Comparison of ENCODE assay signal across 7 mouse cellular contexts in genomic region chr7:24638026-24638856, GRCm38 (mm10). TPM values are rescaled to one million over a fixed set of nuclear protein-coding genes. Genes with fewer than 3 reads are reported as not detected.
DNase-seq lines count a peak whose midpoint lies in the region; ATAC-seq and TF ChIP-seq lines count a peak whose summit lies in the region.

No protein-coding gene starts in this region.

- ATAC-seq in CD4-positive, CD25-positive, alpha-beta regulatory T cell, adult 4 months = peak; percentile 71
- peak; percentile 22; the same call in 1 of the 2 replicates for ATAC-seq in kidney, postnatal 0 days (replicated peaks; ENCODE audit: low FRiP score, low read depth)

- peak overlapping the region; percentile 15 for H3K4me3 ChIP-seq in embryonic fibroblast, embryonic 13.5 days (ENCODE audit: insufficient read depth, low read length)
- H3K4me3 ChIP-seq in kidney, postnatal 0 days (replicated peaks; ENCODE audit: low read depth, low read length) = peak overlapping the region; percentile 36
- H3K4me3 ChIP-seq in midbrain, embryonic 10.5 days = peak overlapping the region; percentile 52

- 3% methylated on average over 35 of the region's 35 CpGs for WGBS in kidney, postnatal 0 days
- WGBS in midbrain, embryonic 10.5 days = 3% methylated on average over 35 of the region's 35 CpGs

- H3K9me3 ChIP-seq in kidney, postnatal 0 days (replicated peaks; ENCODE audit: low read length) = no peaks in the 10 kb centered on the region
- no peaks in the 10 kb centered on the region for H3K9me3 ChIP-seq in midbrain, embryonic 10.5 days (replicated peaks)

- TF ChIP-seq POLR2A in embryonic fibroblast, embryonic 13.5 days (IDR thresholded peaks at IDR 0.05; ENCODE audit: low read depth, low read length) = no peak

- H3K36me3 ChIP-seq in kidney, postnatal 0 days (ENCODE audit: insufficient read depth, low read length) = no peaks in the 10 kb centered on the region
- no peaks in the 10 kb centered on the region for H3K36me3 ChIP-seq in midbrain, embryonic 10.5 days

- H3K27me3 ChIP-seq in kidney, postnatal 0 days (ENCODE audit: insufficient read depth, low read length) = peaks cover 17% of the 10 kb centered on the region
- H3K27me3 ChIP-seq in midbrain, embryonic 10.5 days (ENCODE audit: low read depth, poor library complexity, severe bottlenecking) = peaks cover 80% of the 10 kb centered on the region

- H3K27ac ChIP-seq in embryonic fibroblast, embryonic 13.5 days (ENCODE audit: insufficient read depth, low read length) = no peak overlapping the region
- no peak overlapping the region for H3K27ac ChIP-seq in kidney, postnatal 0 days
- no peak overlapping the region for H3K27ac ChIP-seq in midbrain, embryonic 10.5 days (replicated peaks)

- no peaks in the 10 kb centered on the region for H3K4me1 ChIP-seq in embryonic fibroblast, embryonic 13.5 days (ENCODE audit: control insufficient read depth, insufficient read depth, low read length)
- no peaks in the 10 kb centered on the region; the same call in 1 of the 2 replicates for H3K4me1 ChIP-seq in kidney, postnatal 0 days (replicated peaks; ENCODE audit: insufficient read depth, low read length)
- peaks cover 28% of the 10 kb centered on the region for H3K4me1 ChIP-seq in midbrain, embryonic 10.5 days

- H3K9ac ChIP-seq in kidney, postnatal 0 days (ENCODE audit: low read depth, low read length) = no peak overlapping the region

- H3K4me2 ChIP-seq in kidney, postnatal 0 days (ENCODE audit: low read length) = peak overlapping the region; percentile 75

- TF ChIP-seq CTCF in embryonic fibroblast, embryonic 13.5 days (IDR thresholded peaks at IDR 0.05; ENCODE audit: borderline replicate concordance, insufficient read depth, low read length) = no peak
- TF ChIP-seq CTCF in kidney, postnatal 0 days (IDR thresholded peaks at IDR 0.05; ENCODE audit: low read depth) = no peak

- peak; percentile 62 for DNase-seq in CD4-positive helper T cell, adult 2 months (ENCODE audit: low read depth, low spot score)
- DNase-seq in kidney, postnatal 0 days (ENCODE audit: low spot score) = peak; percentile 44
- DNase-seq in midbrain, embryonic 10.5 days (ENCODE audit: low spot score) = no peak
- DNase-seq in frontal cortex, postnatal 25 days (ENCODE audit: low spot score in 2 of 2) = no peak
- DNase-seq in layer of hippocampus, adult 11-12 months (ENCODE audit: low spot score) = no peak

RNA-seq across cellular contexts. Expression of gene Lypd3, which starts 1.9 kb away (rescaled TPM):
- not detected for polyA plus RNA-seq in CD4-positive, CD25-positive, alpha-beta regulatory T cell, adult 4 months (2017; shearing (Covaris generic))
- polyA plus RNA-seq in embryonic fibroblast, embryonic 13.5 days (2011; ENCODE audit: insufficient read length, low read depth, missing spikeins) = not detected in 2 replicates
- polyA plus RNA-seq in kidney, postnatal 0 days (2015; fragmentation: Nextera tagmentation; extraction: Ambion mirVana) = 0.68 and 0.88 TPM in 2 replicates
- polyA plus RNA-seq in midbrain, embryonic 10.5 days (2016; fragmentation: Nextera tagmentation; extraction: Ambion mirVana) = 0.32 and 0.36 TPM in 2 replicates

RNA-seq across cellular contexts. Expression of gene Phldb3, which starts 27.7 kb away (rescaled TPM):
- under 1 TPM in 1 of 2 experiments, not detected in 1; 0.90 TPM for polyA plus RNA-seq in CD4-positive, CD25-positive, alpha-beta regulatory T cell, adult 4 months (2017; shearing (Covaris generic))
- polyA plus RNA-seq in embryonic fibroblast, embryonic 13.5 days (2011; ENCODE audit: insufficient read length, low read depth, missing spikeins) = 0.76 and 0.97 TPM in 2 replicates
- 0.11 and 0.20 TPM in 2 replicates for polyA plus RNA-seq in kidney, postnatal 0 days (2015; fragmentation: Nextera tagmentation; extraction: Ambion mirVana)
- 0.05 TPM in 1 of 2 replicates, not detected in the other for polyA plus RNA-seq in midbrain, embryonic 10.5 days (2016; fragmentation: Nextera tagmentation; extraction: Ambion mirVana)

RNA-seq across cellular contexts. Expression of gene Tex101, which starts 38.2 kb away (rescaled TPM):
- not detected for polyA plus RNA-seq in CD4-positive, CD25-positive, alpha-beta regulatory T cell, adult 4 months (2017; shearing (Covaris generic))
- not detected in 2 replicates for polyA plus RNA-seq in embryonic fibroblast, embryonic 13.5 days (2011; ENCODE audit: insufficient read length, low read depth, missing spikeins)
- not detected in 2 replicates for polyA plus RNA-seq in kidney, postnatal 0 days (2015; fragmentation: Nextera tagmentation; extraction: Ambion mirVana)
- polyA plus RNA-seq in midbrain, embryonic 10.5 days (2016; fragmentation: Nextera tagmentation; extraction: Ambion mirVana) = not detected in 2 replicates

RNA-seq across cellular contexts. Expression of gene Zfp575, which starts 50.8 kb away (rescaled TPM):
- polyA plus RNA-seq in CD4-positive, CD25-positive, alpha-beta regulatory T cell, adult 4 months (2017; shearing (Covaris generic)) = under 1 TPM in 1 of 2 experiments, not detected in 1; 0.31 TPM
- 2.3 and 2.6 TPM in 2 replicates for polyA plus RNA-seq in embryonic fibroblast, embryonic 13.5 days (2011; ENCODE audit: insufficient read length, low read depth, missing spikeins)
- 4.0 and 4.3 TPM in 2 replicates for polyA plus RNA-seq in kidney, postnatal 0 days (2015; fragmentation: Nextera tagmentation; extraction: Ambion mirVana)
- polyA plus RNA-seq in midbrain, embryonic 10.5 days (2016; fragmentation: Nextera tagmentation; extraction: Ambion mirVana) = 1.4 and 2.1 TPM in 2 replicates

RNA-seq across cellular contexts. Expression of gene Ethe1, which starts 50.9 kb away (rescaled TPM):
- 10 to 100 TPM; 13.8 to 19.6 TPM for polyA plus RNA-seq in CD4-positive, CD25-positive, alpha-beta regulatory T cell, adult 4 months (2017; shearing (Covaris generic))
- polyA plus RNA-seq in embryonic fibroblast, embryonic 13.5 days (2011; ENCODE audit: insufficient read length, low read depth, missing spikeins) = 11.3 and 16.2 TPM in 2 replicates
- 43.7 and 43.8 TPM in 2 replicates for polyA plus RNA-seq in kidney, postnatal 0 days (2015; fragmentation: Nextera tagmentation; extraction: Ambion mirVana)
- 22.8 and 24.1 TPM in 2 replicates for polyA plus RNA-seq in midbrain, embryonic 10.5 days (2016; fragmentation: Nextera tagmentation; extraction: Ambion mirVana)

Comparison
In these comparisons a context has a peak if more than half of its experiments do, and no peak if none do; other contexts are left out.
1. DNase-seq: peak in CD4-positive helper T cell, adult 2 months (single experiment) and kidney, postnatal 0 days (single experiment); none in midbrain, embryonic 10.5 days (single experiment), frontal cortex, postnatal 25 days (0 of 2) and layer of hippocampus, adult 11-12 months (single experiment).
2. Peak in every context shown above with its lines, with median percentiles within 50 percentile points of each other: H3K4me3 ChIP-seq.